8 mouse cellular contexts compared by ENCODE assay signal in genomic region chr17:80726821-80727220, GRCm38 (mm10). TPM values are rescaled to one million over a fixed set of nuclear protein-coding genes. Genes with fewer than 3 reads are reported as not detected.
DNase-seq lines count a peak whose midpoint lies in the region; ATAC-seq and TF ChIP-seq lines count a peak whose summit lies in the region.

No protein-coding gene starts in this region.

- 20% methylated on average over 8 of the region's 8 CpGs for WGBS in embryonic facial prominence, embryonic 10.5 days
- 8% methylated on average over 8 of the region's 8 CpGs for WGBS in heart, postnatal 0 days
- WGBS in large intestine, adult 2 months: 7% methylated on average over 8 of the region's 8 CpGs
- WGBS in midbrain, embryonic 15.5 days: 8% methylated on average over 8 of the region's 8 CpGs

- H3K4me1 ChIP-seq in embryonic facial prominence, embryonic 10.5 days: peaks cover 34% of the 10 kb centered on the region
- peaks cover 40% of the 10 kb centered on the region for H3K4me1 ChIP-seq in heart, postnatal 0 days (ENCODE audit: control insufficient read depth, insufficient read depth)
- peaks cover 45% of the 10 kb centered on the region for H3K4me1 ChIP-seq in midbrain, embryonic 15.5 days

- H3K36me3 ChIP-seq in embryonic facial prominence, embryonic 10.5 days (replicated peaks): peaks cover 11% of the 10 kb centered on the region
- H3K36me3 ChIP-seq in heart, postnatal 0 days (replicated peaks; ENCODE audit: control insufficient read depth, insufficient read depth, low read length): 0 out of 2 replicates have a peak, but pooled peaks cover 4% of the 10 kb centered on the region
- no peaks in the 10 kb centered on the region for H3K36me3 ChIP-seq in midbrain, embryonic 15.5 days (replicated peaks)

- H3K9me3 ChIP-seq in embryonic facial prominence, embryonic 10.5 days: 0 out of 2 replicates have a peak, but pooled peaks cover 2% of the 10 kb centered on the region
- H3K9me3 ChIP-seq in heart, postnatal 0 days (replicated peaks; ENCODE audit: control insufficient read depth, low read length): no peaks in the 10 kb centered on the region
- no peaks in the 10 kb centered on the region for H3K9me3 ChIP-seq in midbrain, embryonic 15.5 days

- no peak for ATAC-seq in heart, postnatal 0 days (ENCODE audit: insufficient read depth, low read depth)
- no peak for ATAC-seq in midbrain, embryonic 15.5 days (replicated peaks)

- no peak for TF ChIP-seq CTCF in heart, postnatal 0 days (IDR thresholded peaks at IDR 0.05; ENCODE audit: low read depth)

- peak overlapping the region; percentile 98 for H3K27ac ChIP-seq in embryonic facial prominence, embryonic 10.5 days (replicated peaks)
- peak overlapping the region; percentile 96 for H3K27ac ChIP-seq in heart, postnatal 0 days (ENCODE audit: low read depth)
- H3K27ac ChIP-seq in midbrain, embryonic 15.5 days: peak overlapping the region; percentile 92; the same call in 1 of the 2 replicates

- peak overlapping the region; percentile 86 for H3K4me2 ChIP-seq in heart, postnatal 0 days (ENCODE audit: low read depth, low read length)
- peak overlapping the region; percentile 80 for H3K4me2 ChIP-seq in midbrain, embryonic 15.5 days

- H3K4me3 ChIP-seq in embryonic facial prominence, embryonic 10.5 days: peak overlapping the region; percentile 74
- H3K4me3 ChIP-seq in heart, postnatal 0 days (ENCODE audit: low read depth, low read length): peak overlapping the region; percentile 73
- H3K4me3 ChIP-seq in midbrain, embryonic 15.5 days: peak overlapping the region; percentile 98

- peak overlapping the region; percentile 84 for H3K9ac ChIP-seq in heart, postnatal 0 days (replicated peaks; ENCODE audit: low read depth, low read length)
- H3K9ac ChIP-seq in midbrain, embryonic 15.5 days: peak overlapping the region; percentile 98

- no peak for TF ChIP-seq EP300 in heart, postnatal 0 days (IDR thresholded peaks at IDR 0.05; ENCODE audit: low read depth)

- no peaks in the 10 kb centered on the region for H3K27me3 ChIP-seq in embryonic facial prominence, embryonic 10.5 days (replicated peaks; ENCODE audit: low read depth, poor library complexity, severe bottlenecking)
- no peaks in the 10 kb centered on the region for H3K27me3 ChIP-seq in heart, postnatal 0 days (ENCODE audit: control insufficient read depth, insufficient read depth, low read length)
- no peaks in the 10 kb centered on the region for H3K27me3 ChIP-seq in midbrain, embryonic 15.5 days (replicated peaks)

- peak; percentile 53 to 57 for DNase-seq in heart, adult 18-20 months
- DNase-seq in heart, adult 8-10 months (ENCODE audit: low spot score): no peak
- peak; percentile 20 for DNase-seq in embryonic facial prominence, embryonic 10.5 days (ENCODE audit: low spot score)
- no peak for DNase-seq in heart, postnatal 0 days (ENCODE audit: low spot score)
- DNase-seq in large intestine, adult 2 months (ENCODE audit: low read depth, low spot score): peak; percentile 44
- DNase-seq in frontal cortex, postnatal 36 days (ENCODE audit: low spot score in 2 of 2): no peak
- no peak for DNase-seq in right cerebral cortex, postnatal 14 days

RNA-seq across cellular contexts. Expression of gene Map4k3, which starts 1.5 kb away (rescaled TPM):
- 10 to 100 TPM; 22.1 to 24.5 TPM for total RNA-seq in heart, adult 18-20 months (2021)
- total RNA-seq in heart, adult 8-10 months (2022): 10 to 100 TPM; 19.3 to 25.2 (median 22.0) TPM
- 19.4 and 22.3 TPM in 2 replicates for polyA plus RNA-seq in embryonic facial prominence, embryonic 10.5 days (2016; fragmentation: Nextera tagmentation; extraction: Ambion mirVana)
- 38.0 and 44.4 TPM in 2 replicates for total RNA-seq in heart, postnatal 0 days (2014; rRNA removed; ENCODE audit: low replicate concordance)
- 14.2 and 16.7 TPM in 2 replicates for polyA plus RNA-seq in heart, postnatal 0 days (2015; fragmentation: Nextera tagmentation; extraction: Ambion mirVana)
- polyA plus RNA-seq in large intestine, adult 2 months (2012; rRNA removed): 10.6 and 12.6 TPM in 2 replicates
- polyA plus RNA-seq in midbrain, embryonic 15.5 days (2015; fragmentation: Nextera tagmentation; extraction: Ambion mirVana): 26.5 and 26.8 TPM in 2 replicates

Comparison
In these comparisons a context has a peak if more than half of its experiments do, and no peak if none do; other contexts are left out.
1. DNase-seq: peak in heart, adult 18-20 months (2 of 2), embryonic facial prominence, embryonic 10.5 days (single experiment) and large intestine, adult 2 months (single experiment); none in heart, adult 8-10 months (single experiment), heart, postnatal 0 days (single experiment), frontal cortex, postnatal 36 days (0 of 2) and right cerebral cortex, postnatal 14 days (single experiment).
2. Peak in every context shown above with its lines, with median percentiles within 50 percentile points of each other: H3K27ac ChIP-seq and H3K4me3 ChIP-seq.